Mouse (Mus musculus) adrenal gland, adult 18-20 months (tissue): ENCODE measurements at regions not wholly inside any gene's neighbourhood (a gene's known extent, or its start where the extent isn't known, plus 50 kb on each side); places are given as distances from the start of the nearest gene placed in this dataset.

Experiments used
- DNase-seq, 2 experiments: peaks; one replicate each; pipeline ENCODE4 v3.0.0; 2021 to 2022; ENCODE audit warnings: low spot score in 2 of 2

GRCm38 (mm10) chr2:71636590-71636989 lies 90.0 kb upstream of the Dlx2 start:
- no peak for DNase-seq

GRCm38 (mm10) chr2:71640251-71640650 lies 93.7 kb upstream of the Dlx2 start:
- no peak for DNase-seq

- peak; percentile 45 to 54 for DNase-seq
These were observed 97.5 kb upstream of the Dlx2 start for GRCm38 (mm10) chr2:71644038-71644470.

GRCm38 (mm10) chr2:71647914-71648497 lies 97.4 kb upstream of the Itga6 start:
- DNase-seq = no peak

GRCm38 (mm10) chr2:71651662-71652061 lies 93.8 kb upstream of the Itga6 start:
- DNase-seq = no peak

- DNase-seq = no peak
These were observed 93.1 kb upstream of the Itga6 start for GRCm38 (mm10) chr2:71652261-71652801.

- no peak for DNase-seq
These were observed 90.5 kb upstream of the Itga6 start for GRCm38 (mm10) chr2:71654817-71655503.

- DNase-seq = no peak
These were observed 89.7 kb upstream of the Itga6 start for GRCm38 (mm10) chr2:71655504-71656390.

- DNase-seq = no peak
These were observed 88.7 kb upstream of the Itga6 start for GRCm38 (mm10) chr2:71656611-71657244.

- no peak for DNase-seq
These were observed 84.0 kb upstream of the Itga6 start for GRCm38 (mm10) chr2:71661438-71661837.

- DNase-seq = no peak
These were observed 83.4 kb upstream of the Itga6 start for GRCm38 (mm10) chr2:71661986-71662385.

GRCm38 (mm10) chr2:71663453-71663852 lies 82.0 kb upstream of the Itga6 start:
- no peak for DNase-seq

- no peak for DNase-seq
These were observed 78.5 kb upstream of the Itga6 start for GRCm38 (mm10) chr2:71666927-71667326.

GRCm38 (mm10) chr2:71667746-71668145 lies 77.7 kb upstream of the Itga6 start:
- DNase-seq = no peak

- DNase-seq = no peak
These were observed 75.1 kb upstream of the Itga6 start for GRCm38 (mm10) chr2:71670228-71670790.

- peak in 1 of 2 experiments; percentile 12 for DNase-seq
These were observed 74.5 kb upstream of the Itga6 start for GRCm38 (mm10) chr2:71670882-71671281.

GRCm38 (mm10) chr2:71673087-71673920 lies 72.1 kb upstream of the Itga6 start:
- DNase-seq = peak in 1 of 2 experiments; percentile 35

GRCm38 (mm10) chr2:71680746-71681145 lies 64.7 kb upstream of the Itga6 start:
- DNase-seq = no peak

GRCm38 (mm10) chr2:71681148-71681547 lies 64.3 kb upstream of the Itga6 start:
- DNase-seq = no peak

GRCm38 (mm10) chr2:71683375-71683774 lies 62.0 kb upstream of the Itga6 start:
- no peak for DNase-seq
